Mouse (Mus musculus): Measurements from ENCODE around the gene Tsc22d2. TPM values are rescaled to one million over a fixed set of nuclear protein-coding genes. Genes with fewer than 3 reads are reported as not detected.
"Not testable (repeated sequence)": the region's sequence is repeated elsewhere in the genome, so short reads cannot be mapped to it uniquely, and the experiment has no call there.

Gene Tsc22d2
- polyA plus RNA-seq, 1 experiment from 2014 or later, result 9.6 TPM

DNA sequence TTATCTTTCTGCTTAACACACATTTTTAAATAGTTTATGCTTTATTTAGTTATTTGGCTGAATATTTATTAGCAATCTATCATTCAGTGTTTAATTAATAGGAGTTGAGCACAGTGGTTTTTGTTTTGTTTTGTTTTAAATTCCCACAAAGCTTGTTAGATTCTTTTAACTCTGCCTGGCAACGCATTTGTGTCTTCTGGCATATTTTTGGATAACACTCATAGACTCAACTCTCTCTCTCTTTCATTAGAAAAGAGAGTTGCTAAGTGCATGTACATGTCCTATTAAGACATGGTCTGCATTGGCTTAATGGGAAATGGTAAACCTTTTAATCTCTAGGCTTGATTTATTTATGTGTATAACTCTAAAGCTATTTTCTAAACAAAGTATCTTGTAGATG, 14.3 kb downstream of the Tsc22d2 start:
- no peak for DNase-seq (ENCODE audit: low spot score)

DNA sequence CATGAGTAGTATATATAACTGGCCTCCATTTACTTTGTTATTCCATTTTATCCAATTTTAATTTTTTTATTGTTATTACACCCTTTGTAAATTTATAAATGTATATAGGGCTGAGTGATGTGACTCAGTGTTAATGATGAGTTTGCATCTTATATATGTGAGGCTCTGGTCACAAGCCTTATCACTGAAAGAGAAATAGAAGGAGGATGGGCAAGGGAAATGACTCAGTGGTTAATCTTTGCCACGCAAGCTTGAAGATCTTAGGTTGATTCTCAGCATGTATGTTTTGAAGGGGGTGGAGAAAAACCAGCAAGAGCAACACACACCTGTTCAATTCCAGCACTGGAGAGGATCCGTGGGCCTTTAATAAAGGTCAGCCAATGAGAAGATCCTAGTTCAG, 19.9 kb downstream of the Tsc22d2 start:
- DNase-seq (ENCODE audit: low spot score), result no peak

DNA sequence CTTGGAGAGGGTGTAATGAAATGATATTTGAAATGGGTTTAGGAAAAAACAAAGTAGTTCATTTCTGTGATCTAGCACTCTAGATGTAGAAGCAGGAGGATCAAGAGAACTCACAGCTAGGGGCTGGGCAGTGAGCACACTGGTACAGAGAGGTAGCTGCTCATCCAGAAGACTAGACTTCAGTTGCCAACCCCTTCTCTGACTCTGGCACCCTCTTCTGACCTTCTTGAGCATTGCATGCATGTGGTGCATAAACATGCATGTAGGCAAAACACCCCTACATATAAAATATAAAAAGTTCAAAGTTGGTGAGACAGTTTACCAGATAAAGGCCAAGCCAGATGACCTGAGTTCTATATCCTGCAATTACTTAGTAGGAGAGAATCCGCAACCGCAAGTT, 33.7 kb downstream of the Tsc22d2 start:
- peak; percentile 57 for DNase-seq (ENCODE audit: low spot score)

DNA sequence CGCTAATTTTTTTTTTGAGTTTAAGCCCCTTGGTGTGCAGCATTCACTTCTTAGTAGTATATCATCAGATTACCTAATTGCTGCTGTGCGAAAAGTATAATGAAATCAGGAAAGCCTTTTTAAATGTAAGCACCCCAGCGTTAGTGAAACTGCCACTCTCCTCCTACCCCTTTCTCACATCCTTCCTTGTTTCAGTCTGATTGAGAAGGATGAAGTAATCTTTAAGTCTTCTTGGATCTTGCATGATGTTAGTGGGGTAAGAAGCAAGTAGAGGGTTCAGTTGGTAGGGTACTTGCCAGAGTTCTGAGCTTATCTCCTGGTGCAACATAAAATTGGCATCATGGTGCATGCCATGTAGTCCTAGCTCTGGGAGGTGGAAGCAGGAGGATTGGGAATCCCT, 35.0 kb downstream of the Tsc22d2 start:
- no peak for DNase-seq (ENCODE audit: low spot score)

DNA sequence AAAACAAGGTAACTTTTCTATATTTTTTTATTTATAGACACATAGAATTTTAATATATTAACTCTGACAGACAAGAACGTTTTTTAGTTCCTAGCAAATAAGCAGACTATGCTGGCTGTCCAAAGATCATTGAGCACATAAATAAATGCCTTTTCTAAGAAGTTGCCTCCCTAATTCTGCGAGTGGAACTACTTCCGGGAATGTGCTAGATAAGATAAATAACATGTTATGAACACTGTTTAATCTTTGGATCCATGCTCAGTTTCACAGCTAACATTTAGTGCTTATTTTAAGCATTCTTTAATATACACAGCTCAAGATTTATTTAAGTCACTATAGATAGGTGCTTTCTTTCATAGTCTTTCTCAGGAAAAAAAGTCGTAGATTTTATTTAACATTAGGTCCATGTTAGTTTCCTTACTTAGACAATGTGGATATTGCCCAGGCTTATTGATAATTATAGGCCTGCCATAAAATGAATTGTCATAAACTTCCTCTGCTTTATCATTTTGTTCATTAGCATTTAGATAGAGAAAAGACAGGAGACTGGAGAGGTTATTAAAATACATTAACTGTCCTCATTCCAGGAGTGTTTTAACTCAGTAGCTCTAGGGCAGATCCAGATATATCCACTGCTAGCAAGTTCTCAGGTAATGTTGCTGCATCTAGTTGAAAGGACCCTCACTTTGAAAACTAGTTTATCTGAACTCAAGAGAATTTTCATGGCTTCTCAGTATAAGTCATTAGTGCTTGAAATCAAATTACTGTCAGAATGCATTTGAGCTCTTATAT, 40.1 kb downstream of the Tsc22d2 start:
- no peak for DNase-seq (ENCODE audit: low spot score)

DNA sequence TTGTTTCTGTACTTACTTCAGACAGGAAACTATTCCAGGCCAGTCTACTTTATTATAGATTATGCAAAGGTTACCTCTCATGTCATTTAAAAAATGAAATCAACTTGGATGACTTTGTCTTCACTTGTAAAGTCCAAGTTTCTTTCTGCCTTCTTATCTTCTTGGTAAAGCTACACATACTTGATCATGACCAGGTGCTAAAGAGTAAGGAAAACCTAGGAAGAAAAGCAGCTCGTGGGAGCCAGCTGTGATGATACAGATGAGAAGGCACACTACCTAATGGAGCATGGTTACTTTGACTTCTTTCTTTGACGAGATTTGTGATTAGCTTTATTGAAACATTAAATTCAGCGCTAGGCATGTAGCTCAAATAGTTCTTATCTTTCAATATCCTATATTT, 40.7 kb downstream of the Tsc22d2 start:
- DNase-seq (ENCODE audit: low spot score), result no peak

DNA sequence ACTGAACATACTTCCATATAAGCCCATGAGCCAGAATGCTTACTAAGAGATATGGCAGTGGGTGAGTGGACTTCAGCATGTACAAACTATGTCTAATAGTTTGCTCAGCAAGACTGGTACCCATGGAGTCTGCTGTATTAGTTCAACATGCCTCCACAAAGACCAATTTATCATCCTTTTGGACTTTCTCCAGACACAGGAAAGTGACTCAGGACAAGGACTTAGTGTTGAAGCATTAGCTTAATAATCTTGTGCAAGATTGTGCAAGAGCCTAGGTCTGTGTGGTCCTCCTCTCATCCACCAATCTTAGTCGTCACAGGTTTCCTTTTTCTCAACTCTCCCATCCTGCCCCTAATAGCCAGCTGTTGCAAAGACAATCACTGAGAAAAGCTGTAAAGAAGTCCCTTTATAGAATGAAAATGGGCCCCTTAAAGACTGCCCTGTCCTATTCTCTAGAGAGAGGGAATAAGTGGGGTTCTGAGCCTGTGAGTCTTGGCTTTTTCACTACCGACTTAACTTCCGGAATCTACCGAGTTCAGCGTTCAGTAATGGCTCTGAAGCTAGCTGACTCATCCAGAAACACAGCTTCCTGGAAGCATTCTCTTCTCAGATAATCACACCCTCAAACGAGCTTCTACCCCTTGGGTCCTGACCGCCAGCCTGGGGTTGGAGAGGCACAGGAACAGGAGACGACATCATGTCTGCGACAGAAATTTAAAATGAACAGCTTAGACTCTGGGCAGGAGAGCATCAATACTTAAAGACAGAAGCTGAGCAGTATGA, 55.3 kb downstream of the Tsc22d2 start:
- peak; percentile 4 for DNase-seq (ENCODE audit: low spot score)

DNA sequence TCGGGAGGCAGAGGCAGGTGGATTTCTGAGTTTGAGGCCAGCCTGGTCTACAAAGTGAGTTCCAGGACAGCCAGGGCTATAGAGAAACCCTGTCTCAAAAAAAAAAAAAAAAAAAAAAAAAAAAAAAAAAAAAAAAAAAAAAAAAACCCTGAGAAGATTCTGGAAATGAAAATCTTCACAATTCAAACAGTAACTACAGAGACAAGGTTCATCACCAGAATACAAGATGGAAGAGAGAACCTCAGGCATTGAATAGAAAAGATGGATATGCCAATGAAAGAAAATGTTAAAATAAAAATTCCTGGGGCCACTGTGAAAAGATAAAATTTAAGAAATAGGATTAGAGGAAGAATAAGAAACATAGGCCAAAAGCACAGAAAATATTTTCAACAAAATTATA, 60.8 kb downstream of the Tsc22d2 start:
- not testable (repeated sequence) for DNase-seq (ENCODE audit: low spot score)

DNA sequence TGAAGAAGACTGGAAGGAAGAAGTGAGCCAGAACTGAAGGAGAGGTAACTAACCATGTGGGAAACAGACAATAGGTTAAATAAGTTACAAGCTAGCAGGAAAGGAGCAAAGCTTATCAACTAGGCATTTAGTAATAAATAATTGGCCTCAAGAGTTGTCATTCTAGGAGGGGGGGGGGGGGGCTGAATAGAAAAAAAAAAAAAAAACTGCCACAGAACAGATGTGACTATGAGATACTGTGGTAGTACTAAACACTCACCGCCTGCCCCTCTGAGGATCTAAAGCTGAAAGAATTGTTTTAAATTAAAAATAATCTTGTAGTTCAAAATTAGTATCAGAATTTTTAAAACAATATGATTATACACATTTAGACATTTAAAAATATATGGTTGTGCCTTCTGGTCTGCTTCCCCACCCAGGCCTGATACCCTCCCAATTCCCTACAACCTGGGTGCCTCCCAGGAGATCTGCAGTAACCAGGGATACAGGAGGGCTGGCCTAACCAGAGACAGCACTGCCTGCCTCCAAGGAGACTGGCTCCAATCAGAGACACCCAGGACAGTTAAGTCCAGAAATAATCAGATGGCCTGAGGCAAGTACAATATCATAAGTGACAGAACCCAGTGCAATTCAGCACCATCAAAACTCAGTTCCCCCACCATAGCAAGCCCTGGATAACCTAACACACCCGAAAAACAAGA, 64.4 kb downstream of the Tsc22d2 start:
- no peak for DNase-seq (ENCODE audit: low spot score)

DNA sequence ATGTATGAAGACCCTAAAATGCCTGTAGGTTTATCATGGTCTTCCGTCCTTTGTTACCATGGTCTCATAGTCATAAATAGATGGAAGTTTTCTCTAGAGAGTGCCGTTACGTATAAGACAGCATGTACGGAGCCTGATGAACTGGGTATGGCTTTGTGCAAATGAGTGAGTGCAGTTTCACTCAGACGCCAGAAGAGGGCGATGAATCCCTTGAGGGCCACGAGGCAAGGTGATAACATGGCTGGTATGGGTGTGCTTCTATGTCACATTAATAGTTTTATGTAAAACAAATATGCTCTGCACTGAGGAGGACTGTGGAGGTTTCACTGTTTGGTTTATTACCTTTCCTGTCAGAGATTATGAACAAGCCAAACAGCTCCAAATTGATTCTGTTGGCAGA, 71.4 kb downstream of the Tsc22d2 start:
- DNase-seq (ENCODE audit: low spot score), result peak; percentile 28

DNA sequence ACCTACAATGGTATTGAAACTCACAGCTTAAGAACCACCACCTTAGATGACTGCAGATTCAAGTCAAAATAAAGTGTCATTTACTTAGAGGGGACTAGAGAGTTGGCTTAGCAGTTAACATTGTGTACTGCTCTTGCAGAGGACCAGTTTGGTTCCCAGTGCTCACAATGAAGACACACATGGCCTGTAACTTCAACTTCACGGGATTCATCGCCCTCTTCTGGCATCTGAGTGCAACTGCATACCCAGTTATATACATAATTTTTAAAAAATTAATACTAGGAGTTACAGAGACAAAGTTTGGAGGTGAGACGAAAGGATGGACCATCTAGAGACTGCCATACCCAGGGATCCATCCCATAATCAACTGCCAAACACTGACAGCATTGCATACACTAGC, 72.6 kb downstream of the Tsc22d2 start:
- DNase-seq (ENCODE audit: low spot score), result no peak

DNA sequence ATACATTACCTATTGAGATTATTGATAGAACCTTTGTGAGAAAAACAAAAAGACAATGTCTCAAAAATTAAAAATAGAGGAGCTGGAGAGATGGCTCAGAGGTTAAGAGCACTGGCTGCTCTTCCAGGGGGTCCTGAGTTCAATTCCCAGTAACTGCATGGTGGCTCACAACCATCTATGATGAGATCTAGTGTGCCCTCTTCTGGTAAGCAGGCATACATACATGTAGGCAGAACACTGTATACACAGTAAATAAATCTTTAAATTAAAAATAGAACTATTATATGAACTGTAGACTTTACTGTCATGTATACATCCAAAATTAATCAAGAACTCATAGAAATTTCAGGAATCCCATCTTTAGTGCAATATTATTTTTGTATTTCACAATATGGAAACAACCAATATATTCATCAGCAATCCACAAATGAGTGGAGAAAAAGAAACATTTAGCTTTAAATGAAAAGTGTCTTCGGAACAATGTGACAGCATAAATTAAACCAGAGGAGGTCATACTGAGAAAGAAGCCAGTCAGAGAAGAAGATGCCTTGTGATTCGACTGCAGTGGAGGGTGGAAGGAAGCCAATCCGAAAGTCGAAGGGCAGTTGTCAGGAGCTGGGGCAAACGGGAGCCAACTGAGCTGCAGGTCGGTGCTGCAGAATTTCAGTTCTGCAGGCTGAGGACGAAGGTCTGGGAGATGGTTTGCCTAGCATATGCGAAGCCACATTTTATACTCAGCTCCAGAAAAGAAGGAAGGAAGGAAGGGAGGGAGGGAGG, 73.7 kb downstream of the Tsc22d2 start:
- no peak for DNase-seq (ENCODE audit: low spot score)

DNA sequence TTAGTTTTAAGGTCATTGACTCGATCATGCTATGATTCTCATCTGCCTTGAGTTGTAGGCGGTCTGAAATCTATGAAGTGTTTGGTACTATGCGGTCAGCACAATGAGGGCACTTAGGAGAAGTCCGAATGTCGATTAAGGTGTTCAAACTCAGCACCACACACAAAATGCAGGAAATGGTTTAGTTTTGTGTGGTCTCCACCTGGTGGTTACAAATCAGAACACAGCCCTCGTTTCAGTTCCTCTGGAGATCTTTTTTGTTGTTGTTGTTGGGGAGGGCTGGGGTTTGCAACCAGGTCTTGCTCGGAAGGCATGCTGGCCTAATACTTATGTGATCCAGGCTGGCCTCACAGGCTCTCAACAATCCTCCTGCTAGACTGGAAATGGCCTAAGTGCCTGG, 76.3 kb downstream of the Tsc22d2 start:
- peak; percentile 41 for DNase-seq (ENCODE audit: low spot score)

DNA sequence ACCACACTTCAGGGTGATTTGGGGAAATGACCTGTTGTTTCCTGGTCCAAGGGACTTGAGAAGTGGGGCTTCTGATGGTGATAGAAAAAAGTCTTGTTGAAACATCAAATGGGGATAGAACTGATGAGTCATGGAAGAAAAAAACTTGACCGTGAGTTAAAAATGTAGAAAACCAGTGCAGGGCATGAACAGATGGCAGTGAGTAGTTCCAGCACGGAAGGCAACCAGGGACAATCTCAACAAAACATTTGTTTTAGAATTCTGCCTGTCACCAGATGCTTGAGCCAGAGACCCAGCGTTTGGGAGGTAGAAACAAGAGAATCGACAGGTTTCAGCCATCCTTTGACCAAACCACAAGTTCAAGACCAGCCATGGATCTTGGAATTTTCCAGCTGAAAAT, 79.1 kb downstream of the Tsc22d2 start:
- no peak for DNase-seq (ENCODE audit: low spot score)

DNA sequence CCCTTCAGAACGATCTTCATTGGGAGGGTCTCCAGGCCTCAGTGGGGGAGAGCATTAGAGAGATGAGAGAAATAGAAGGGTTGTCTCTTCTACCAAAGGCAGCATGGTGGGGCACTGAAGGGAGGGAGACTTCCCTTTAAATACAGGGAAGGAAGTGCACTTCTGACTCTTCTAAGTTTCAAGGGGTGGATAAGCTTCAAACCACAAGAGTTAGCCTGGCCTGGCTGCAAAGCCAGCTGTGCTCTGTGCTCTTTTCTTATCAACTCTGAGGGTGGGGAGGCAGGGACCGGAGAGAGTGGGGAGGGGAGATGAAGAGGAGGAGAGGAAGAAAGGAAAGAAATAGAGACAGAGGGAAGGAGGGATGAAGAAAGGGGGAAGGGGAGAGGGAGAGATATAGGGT, 87.4 kb downstream of the Tsc22d2 start:
- no peak for DNase-seq (ENCODE audit: low spot score)

DNA sequence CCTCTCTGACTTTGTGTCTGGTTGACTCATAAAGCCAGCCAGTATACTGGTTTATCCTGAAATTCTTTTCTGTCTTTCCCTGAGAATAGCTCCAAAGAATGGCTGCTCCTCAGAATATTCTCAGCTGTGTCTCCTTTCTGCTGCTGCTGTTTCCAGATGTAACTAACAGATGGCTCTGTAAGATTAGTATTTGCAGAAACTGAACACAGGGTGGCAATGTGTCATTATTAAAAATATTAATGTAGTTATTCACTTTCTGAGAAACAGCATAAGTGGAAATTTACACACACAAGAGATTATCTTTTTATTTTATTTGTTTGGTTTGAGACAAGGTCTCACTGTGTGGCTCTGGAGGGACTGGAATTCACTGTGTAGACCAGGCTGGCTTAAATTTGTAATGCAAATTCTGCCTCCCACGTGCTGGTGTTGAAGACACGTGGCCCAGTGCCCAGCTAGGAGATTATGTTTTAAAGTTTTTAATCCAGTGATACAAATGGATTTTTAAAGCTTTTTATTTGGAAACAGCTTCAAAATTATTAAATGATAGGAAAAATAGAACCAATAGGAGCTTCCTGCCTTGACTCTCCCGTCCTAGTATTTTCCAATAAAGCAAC, 89.3 kb downstream of the Tsc22d2 start:
- no peak for DNase-seq (ENCODE audit: low spot score)

DNA sequence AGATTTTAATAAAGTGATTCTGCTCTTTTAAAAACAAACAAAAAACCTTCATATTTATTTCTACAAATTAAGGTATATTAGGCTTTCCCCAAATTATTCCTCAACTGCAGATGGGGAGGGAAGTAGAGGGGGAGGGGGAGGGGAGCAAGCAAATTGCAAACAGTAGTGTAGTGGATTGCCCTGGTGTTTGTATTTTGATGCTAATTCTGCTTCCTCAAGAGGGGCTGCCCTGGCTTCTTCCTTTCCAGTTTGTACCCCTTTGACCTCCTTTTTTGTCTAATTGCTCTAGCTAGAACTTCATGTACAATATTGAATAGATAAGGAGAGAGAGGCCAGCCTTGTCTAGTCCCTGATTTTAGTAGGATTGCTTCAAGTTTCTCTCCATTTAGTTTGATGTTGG, 90.2 kb downstream of the Tsc22d2 start:
- DNase-seq (ENCODE audit: low spot score), result no peak

DNA sequence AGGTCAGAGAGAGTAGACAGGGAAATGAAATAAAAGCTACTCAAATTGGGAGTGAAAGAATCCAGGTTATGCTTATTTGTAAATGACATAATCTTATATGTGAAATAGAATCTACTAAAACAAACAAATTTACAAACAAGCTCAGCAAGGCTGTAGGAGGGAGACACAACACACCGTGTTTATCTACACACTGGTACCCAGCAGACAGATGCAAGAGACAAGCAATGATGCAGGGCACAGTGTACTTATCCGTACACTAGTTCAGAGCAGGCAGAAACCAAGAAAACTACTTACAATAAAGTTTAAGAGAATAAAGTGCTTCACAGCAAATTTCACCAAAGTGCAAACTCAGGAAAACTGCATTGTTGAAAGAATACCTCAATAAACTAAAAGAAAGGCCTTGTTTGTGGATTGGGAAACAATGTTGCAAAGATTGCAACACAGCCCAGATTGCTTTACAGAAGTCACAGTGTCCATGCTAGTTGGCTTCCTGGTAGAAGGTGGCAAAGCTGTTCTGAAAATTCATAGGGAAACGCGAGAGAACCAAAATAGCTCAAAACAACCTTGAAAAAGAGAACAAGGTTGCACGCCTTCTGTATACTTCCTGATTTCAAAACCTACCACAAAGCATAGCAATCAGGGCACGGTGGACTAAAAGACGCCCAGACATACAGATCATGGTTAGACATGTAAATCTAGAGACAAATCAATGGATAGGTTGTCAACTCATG, 93.7 kb downstream of the Tsc22d2 start:
- DNase-seq (ENCODE audit: low spot score), result no peak

DNA sequence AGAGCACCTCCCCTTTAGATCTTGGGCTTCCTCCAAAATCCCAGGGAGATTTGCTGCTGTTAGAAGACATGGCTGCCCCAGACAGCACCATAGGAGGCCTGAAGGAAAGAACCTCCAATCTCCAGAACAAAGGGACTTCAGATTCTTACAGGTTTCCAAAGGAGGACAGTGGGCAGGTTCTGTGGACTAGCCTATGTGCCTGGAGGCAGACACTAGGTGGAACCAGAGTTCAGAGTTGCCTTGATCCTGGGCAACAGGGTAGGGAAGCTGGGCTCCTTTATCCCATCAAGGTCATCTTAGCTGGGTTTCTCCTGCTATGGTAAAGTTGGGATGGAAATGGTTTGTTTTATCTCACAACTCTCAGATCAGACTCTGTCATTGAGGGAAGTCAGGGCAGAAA, 97.1 kb downstream of the Tsc22d2 start:
- no peak for DNase-seq (ENCODE audit: low spot score)

DNA sequence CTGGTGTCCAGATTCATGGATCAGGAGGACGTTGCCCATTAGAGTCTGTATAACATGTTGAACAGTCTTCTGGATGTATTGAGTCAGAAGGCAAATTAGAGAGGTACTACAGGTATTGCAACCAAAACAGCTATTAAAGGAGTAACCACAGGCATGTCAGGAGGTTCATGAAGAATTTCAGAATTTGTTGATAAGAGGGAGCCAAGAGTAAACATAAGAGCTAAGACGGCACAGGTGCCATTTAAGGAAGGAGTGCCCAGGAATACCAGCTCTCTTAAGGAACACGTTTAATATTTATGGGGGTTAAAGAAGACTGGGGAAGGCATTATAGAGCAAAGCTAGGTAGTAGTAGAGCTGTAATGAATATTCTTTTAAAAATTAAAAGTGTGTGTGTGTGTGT, 98.2 kb downstream of the Tsc22d2 start:
- no peak for DNase-seq (ENCODE audit: low spot score)
